Mouse (Mus musculus) embryonic facial prominence, embryonic 10.5 days (tissue): Measurements from ENCODE around the gene Josd1. TPM values are rescaled to one million over a fixed set of nuclear protein-coding genes. Genes with fewer than 3 reads are reported as not detected.

Experiments
- DNase-seq: peaks from one replicate; pipeline ENCODE4 v3.0.0-alpha.2; 2017; ENCODE audit warnings: low spot score
- H3K27ac ChIP-seq: fragments of 300-500 bp; sonication (generic); replicated peaks from 2 replicates; pipeline ENCODE4 v1.5.1; 2016; ENCODE audit warnings: mild to moderate bottlenecking
- H3K27me3 ChIP-seq: fragments of 300-500 bp; sonication (generic); replicated peaks from 2 replicates; pipeline ENCODE4 v1.6.1; 2016; ENCODE audit warnings: low read depth, mild to moderate bottlenecking; ENCODE audit not compliant: poor library complexity, severe bottlenecking
- H3K36me3 ChIP-seq: fragments of 300-500 bp; sonication (generic); replicated peaks from 2 replicates; pipeline ENCODE4 v1.6.1; 2016; ENCODE audit warnings: mild to moderate bottlenecking, moderate library complexity
- H3K4me1 ChIP-seq: fragments of 300-500 bp; sonication (generic); 2 replicates; pipeline ENCODE4 v1.6.1; 2016
- H3K4me3 ChIP-seq: fragments of 300-500 bp; sonication (generic); 2 replicates; pipeline ENCODE4 v1.5.1; 2016; ENCODE audit warnings: mild to moderate bottlenecking, moderate library complexity
- H3K9me3 ChIP-seq: fragments of 300-500 bp; sonication (generic); 2 replicates; pipeline ENCODE4 v1.6.1; 2016; ENCODE audit warnings: mild to moderate bottlenecking
- WGBS: fragments of 180-500 bp; shearing (Covaris S2); methylation state at CpG from one replicate; pipeline ENCODE4 v1.1.7; 2016; 5-methylcytosine and 5-hydroxymethylcytosine counted together
- polyA plus RNA-seq: library from polyadenylated mRNA; unstranded; fragments of >200 nt; fragmentation: Nextera tagmentation; extraction: Ambion mirVana; gene quantifications from 2 replicates; pipeline ENCODE4 v1.2.1, GENCODE M21; 2016

Gene Josd1
- 22.9 and 23.9 TPM in 2 replicates for polyA plus RNA-seq

DNA sequence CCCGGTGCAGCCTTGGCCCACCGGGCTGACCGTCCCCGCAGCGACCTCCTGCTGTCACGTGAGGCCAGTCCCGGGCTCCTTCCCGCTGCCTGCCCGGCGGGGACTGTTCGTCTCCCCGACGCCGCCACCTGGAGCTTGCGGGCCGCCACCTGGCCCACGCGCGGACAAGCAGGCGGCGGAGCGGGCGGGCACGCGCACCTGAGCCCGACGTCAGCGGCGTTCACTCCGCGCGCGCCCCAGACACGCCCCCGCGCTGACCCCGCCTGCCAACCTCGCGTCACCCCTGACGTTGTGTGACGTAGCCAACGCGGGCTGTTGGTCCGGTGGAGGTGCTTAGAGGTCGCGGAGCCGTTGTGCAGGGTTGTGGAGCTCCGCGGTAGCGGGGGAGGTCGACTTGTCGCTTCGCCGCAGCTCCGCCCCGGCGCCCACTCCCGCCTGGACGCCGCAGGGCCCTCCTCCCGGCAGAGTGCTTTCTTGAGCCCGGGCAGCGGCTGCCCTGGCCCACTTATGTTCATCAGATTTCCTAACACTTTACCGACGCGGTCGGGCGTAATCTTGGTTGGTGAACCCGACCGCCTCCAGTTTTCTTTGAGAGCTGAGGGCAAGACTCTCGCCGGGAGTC lies at the start of gene Josd1:
TSS of gene Josd1 (minus strand) at position 274 of the 622 bp plus-strand sequence.
- H3K27ac ChIP-seq: peak within 1 kb of the TSS; percentile 94
- no peaks in the 10 kb centered on the region for H3K27me3 ChIP-seq
- peak within 1 kb of the TSS; percentile 95 for H3K4me3 ChIP-seq
- peaks cover 15% of the 10 kb centered on the region; the same call in 1 of the 2 replicates for H3K36me3 ChIP-seq
- DNase-seq: peak; percentile 96
- H3K4me1 ChIP-seq: peaks cover 76% of the 10 kb centered on the region
- no peaks in the 10 kb centered on the region for H3K9me3 ChIP-seq
- under 1% methylated on average over 72 of the region's 72 CpGs for WGBS

DNA sequence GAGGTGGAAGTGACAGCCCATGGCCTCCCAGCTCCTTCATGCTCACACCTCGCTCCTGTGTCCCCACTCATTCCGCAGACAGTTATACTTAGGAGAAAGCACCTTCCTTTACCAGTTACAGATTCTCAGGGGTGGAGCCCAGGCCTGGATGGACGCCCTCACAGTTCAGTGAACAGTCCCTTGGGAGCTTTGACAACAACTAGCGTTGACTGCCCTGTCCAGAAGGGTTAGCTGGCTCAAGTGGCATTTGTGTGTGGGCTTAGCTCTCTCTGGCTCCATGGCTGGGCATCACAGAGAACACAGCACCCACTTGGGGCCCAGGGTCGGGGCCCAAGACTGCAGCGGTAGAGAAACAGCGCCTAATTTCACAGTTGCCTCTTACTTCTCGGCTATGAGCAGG lies 46.6 kb upstream of the Josd1 start:
- Histone ChIP-seq H3K4me1 (peaks cover 18% of the 10 kb centered on the region), H3K36me3 (peaks cover 91% of the 10 kb centered on the region), H3K27me3 (no peaks in the 10 kb centered on the region), H3K9me3 (no peaks in the 10 kb centered on the region), H3K27ac (no peak overlapping the region), H3K4me3 (no peak overlapping the region)
- no peak for DNase-seq
- WGBS: 88% methylated on average over 8 of the region's 8 CpGs

DNA sequence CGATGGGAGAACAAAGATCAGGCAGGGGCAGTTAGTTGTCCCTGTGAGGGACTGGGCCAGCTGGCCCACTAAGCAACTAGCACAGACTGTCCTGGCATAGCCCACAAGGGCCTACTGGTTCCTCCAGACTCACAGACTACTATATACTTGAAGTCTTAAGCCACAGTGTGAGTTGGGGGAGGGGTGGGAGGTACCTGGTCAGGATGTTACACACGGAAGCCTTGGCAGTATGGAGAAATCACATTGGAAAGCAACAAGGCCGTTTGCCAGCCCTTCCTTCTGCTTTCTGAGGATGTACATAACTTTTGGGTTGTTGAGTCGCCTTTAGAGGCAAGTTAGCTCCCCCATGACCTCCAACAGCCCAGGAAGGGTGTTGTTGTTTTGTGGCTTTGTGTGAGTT lies 45.9 kb upstream of the Josd1 start:
- 78% methylated on average over 4 of the region's 4 CpGs for WGBS
- Histone ChIP-seq H3K27me3 (no peaks in the 10 kb centered on the region), H3K36me3 (peaks cover 91% of the 10 kb centered on the region)

DNA sequence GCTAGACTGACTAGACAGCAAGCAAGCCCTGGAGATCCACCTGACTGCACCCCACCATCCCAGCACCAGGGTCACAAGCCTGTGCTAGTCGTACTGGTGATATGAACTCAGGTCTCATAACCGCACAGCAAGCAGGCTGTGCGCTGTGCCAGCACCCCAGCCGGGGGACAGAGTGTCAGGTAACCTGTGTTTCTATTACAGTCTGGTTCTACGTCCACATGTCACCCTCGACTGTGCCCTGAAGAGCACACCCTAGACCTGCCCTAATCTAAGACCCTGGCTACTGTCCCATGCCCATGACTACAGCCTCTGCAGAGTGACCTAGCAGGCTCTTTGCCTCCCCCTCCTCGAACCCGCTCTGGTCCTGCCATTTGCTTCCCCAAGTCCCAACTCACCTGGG lies 45.5 kb upstream of the Josd1 start:
- Histone ChIP-seq H3K4me1 (peaks cover 8% of the 10 kb centered on the region), H3K27me3 (no peaks in the 10 kb centered on the region), H3K4me3 (no peak overlapping the region), H3K36me3 (peaks cover 91% of the 10 kb centered on the region), H3K27ac (no peak overlapping the region), H3K9me3 (no peaks in the 10 kb centered on the region)
- no peak for DNase-seq
- 93% methylated on average over 8 of the region's 8 CpGs for WGBS

More for the DNA sequence above, 45.9 kb upstream of the Josd1 start:
- Histone ChIP-seq H3K9me3 (no peaks in the 10 kb centered on the region), H3K4me3 (no peak overlapping the region), H3K4me1 (peaks cover 11% of the 10 kb centered on the region), H3K27ac (no peak overlapping the region)
- no peak for DNase-seq

DNA sequence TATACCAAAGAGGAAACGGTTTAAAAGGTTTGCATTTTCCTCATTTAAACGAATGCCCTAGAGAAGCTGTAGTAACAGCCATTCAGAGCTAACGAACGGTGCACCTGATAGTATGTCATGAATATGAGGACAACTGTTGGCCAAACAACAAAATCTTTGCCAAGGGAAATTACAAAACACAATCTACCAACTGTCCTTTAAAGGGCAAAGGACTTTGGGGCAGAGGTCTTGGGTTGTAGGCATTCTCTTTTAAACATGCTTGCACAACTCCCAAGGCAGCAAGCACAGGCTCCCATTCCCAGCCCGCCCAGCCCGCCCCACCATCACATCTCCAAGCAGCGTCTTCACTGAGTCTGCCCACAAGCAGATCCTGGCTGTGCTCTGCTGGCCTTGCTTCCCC lies 43.8 kb upstream of the Josd1 start:
- Histone ChIP-seq H3K27ac (no peak overlapping the region), H3K36me3 (peaks cover 91% of the 10 kb centered on the region), H3K9me3 (no peaks in the 10 kb centered on the region), H3K4me3 (no peak overlapping the region), H3K27me3 (no peaks in the 10 kb centered on the region), H3K4me1 (peaks cover 8% of the 10 kb centered on the region)
- 85% methylated on average over 7 of the region's 7 CpGs for WGBS
- DNase-seq: no peak

DNA sequence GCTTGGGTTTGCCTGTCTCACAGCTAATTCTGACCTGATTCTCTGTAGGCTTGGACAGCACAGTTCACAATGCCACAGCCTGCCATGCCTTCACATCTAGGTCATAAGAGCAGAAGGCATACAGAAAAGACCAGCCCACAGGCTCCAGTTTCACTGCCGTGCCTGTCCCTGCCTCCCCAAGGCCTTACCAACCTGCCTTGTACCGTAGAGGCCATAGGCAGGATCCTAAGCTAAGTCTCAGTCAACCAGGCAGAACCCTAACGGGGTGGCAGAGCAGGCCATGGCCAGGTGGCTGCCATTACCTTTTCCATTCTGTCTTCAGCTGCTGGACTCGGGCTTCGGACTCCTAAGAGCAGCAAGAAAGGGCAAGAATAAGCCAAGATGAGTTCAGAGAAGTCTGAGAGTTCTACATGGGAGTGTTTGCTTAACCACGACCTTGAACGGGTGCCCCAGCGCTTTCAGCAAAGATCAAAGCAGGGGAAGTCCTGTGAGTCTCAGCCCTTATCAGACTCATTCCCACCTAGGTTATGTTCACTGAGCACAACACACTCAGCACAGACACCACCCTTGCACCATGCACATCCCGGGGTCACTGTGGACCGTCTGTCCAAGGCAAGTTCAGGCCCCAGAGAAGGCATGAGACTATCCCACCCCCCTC lies 41.1 kb upstream of the Josd1 start:
- DNase-seq: no peak
- Histone ChIP-seq H3K9me3 (no peaks in the 10 kb centered on the region), H3K4me1 (no peaks in the 10 kb centered on the region), H3K27ac (no peak overlapping the region), H3K27me3 (no peaks in the 10 kb centered on the region), H3K36me3 (peaks cover 94% of the 10 kb centered on the region), H3K4me3 (no peak overlapping the region)
- 91% methylated on average over 10 of the region's 10 CpGs for WGBS

DNA sequence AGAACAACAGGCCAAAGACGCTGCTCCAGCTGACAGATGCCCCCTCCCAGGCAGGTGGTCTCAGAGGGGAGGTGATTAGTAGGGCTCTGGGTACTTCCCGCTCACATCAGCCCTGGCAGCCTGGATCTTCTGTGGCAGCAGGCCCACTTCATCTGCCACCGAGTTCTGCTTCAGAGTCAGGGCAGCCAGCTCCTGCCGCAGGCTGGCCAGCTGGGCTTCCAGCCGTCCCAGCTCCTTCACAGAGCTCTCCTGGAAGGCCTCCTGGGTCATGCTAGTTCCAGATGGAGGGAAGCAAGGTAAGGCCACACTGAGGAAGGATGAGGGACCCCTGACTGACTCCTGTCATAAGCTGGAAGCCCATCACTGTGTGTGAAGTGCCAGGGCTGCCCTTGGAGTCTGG lies 40.6 kb upstream of the Josd1 start:
- no peaks in the 10 kb centered on the region for H3K9me3 ChIP-seq
- no peak for DNase-seq
- peaks cover 94% of the 10 kb centered on the region for H3K36me3 ChIP-seq
- H3K27me3 ChIP-seq: no peaks in the 10 kb centered on the region
- H3K4me3 ChIP-seq: no peak overlapping the region
- H3K27ac ChIP-seq: no peak overlapping the region
- WGBS: 75% methylated on average over 5 of the region's 5 CpGs
- no peaks in the 10 kb centered on the region for H3K4me1 ChIP-seq

DNA sequence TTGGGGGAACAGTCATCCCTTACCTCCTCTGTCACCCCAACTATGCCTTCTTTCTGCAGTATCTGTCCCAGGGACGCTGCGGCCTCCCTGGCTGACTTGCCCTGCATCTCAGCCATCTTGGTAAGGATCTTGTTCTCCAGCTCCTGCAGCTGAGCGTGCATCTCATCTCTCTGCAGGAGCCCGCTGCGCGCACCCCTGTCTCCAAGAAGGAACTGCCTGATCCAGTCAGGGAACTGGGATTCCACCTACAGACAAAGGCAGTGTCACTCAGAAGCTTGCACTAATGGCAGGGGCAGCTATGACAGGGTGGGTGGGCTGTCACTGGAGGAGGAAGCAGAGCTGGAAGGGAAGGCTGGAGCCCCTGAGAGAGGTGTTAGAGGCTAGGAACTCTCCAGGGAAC lies 40.1 kb upstream of the Josd1 start:
- Histone ChIP-seq H3K27me3 (no peaks in the 10 kb centered on the region), H3K9me3 (no peaks in the 10 kb centered on the region), H3K4me3 (no peak overlapping the region), H3K4me1 (no peaks in the 10 kb centered on the region), H3K36me3 (peaks cover 94% of the 10 kb centered on the region), H3K27ac (no peak overlapping the region)
- DNase-seq: no peak
- WGBS: 82% methylated on average over 6 of the region's 6 CpGs

DNA sequence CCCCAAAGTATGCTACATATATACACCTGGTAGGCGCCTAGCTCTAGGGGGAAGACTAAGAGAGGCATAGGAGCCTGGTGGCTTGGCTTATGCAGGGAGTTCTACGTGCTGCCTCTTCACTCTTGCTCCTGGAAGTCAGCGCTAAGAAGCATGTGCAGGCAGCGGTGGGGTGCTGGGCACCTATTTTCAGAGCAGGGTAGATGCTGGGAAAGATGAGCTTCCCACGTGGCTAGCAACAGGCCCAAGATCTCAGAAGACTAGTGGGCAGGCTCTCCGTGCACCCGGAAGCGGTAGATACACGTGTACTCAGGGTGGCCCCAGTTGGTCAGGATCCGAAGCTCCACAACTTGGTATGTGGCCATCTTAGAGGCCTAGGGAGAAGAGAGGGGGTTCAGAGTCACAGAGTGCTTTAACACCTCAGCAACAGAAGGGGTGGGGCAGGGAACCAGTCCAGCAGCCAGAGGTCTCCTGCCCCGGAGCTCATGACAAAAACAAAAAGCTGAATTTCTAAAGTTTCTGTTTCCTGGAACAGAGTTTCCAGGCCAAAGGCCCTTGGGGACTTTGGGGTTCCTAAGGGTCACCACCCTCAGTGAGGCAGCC lies 37.6 kb upstream of the Josd1 start:
- peaks cover 90% of the 10 kb centered on the region for H3K36me3 ChIP-seq

DNA sequence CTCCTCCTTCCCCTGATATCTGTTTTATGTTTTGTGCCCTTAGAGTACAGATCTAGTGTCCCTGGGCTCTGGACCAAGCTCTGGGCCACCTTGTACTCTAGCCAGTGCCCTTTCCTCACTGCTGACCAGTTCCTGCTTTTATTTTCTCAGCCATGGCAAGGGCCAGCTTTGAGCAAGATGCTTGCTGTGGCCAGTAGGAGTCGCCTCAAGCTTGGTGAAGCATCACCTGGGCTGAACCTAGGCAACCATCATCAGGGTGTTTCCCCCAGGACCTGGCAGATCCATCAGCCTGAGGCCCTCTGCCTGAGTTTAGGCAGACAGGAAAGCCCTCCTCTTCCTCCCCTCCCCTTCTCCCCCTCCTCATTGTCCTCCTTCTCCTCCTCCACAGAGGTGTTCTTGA lies 35.7 kb upstream of the Josd1 start:
- WGBS: 32% methylated on average over 1 of the region's 1 CpGs
- Histone ChIP-seq H3K9me3 (no peaks in the 10 kb centered on the region), H3K27ac (no peak overlapping the region), H3K4me3 (no peak overlapping the region), H3K36me3 (peaks cover 91% of the 10 kb centered on the region), H3K4me1 (peaks cover 11% of the 10 kb centered on the region), H3K27me3 (no peaks in the 10 kb centered on the region)
- peak; percentile 26 for DNase-seq

More for the DNA sequence above, 37.6 kb upstream of the Josd1 start:
- H3K4me1 ChIP-seq: peaks cover 11% of the 10 kb centered on the region
- 91% methylated on average over 11 of the region's 11 CpGs for WGBS
- H3K27ac ChIP-seq: no peak overlapping the region
- DNase-seq: no peak
- H3K27me3 ChIP-seq: no peaks in the 10 kb centered on the region
- H3K4me3 ChIP-seq: no peak overlapping the region
- no peaks in the 10 kb centered on the region for H3K9me3 ChIP-seq

DNA sequence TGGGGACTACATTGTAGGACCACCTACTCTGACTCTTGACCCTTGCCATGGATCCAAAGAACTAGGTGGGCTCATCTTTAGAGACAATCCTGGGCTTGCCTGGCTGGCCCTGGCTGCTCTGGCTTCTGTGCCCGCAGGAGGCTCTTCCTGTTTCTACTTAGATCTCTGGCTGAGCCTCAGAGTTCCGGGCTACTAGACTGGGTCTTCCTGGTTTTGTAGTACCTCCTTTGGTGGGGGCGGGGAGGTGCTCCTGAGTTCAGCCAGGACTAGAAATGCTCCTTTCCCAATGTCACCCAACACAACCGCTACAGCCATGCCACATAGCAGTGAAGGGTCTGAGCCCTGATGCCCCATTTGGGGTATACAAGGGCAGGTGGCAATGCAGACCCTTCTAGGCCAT lies 33.1 kb upstream of the Josd1 start:
- H3K4me1 ChIP-seq: peaks cover 11% of the 10 kb centered on the region
- no peak overlapping the region for H3K4me3 ChIP-seq
- H3K9me3 ChIP-seq: no peaks in the 10 kb centered on the region
- peaks cover 91% of the 10 kb centered on the region for H3K36me3 ChIP-seq
- H3K27ac ChIP-seq: 0 out of 2 replicates have a peak overlapping the region, but pooled peaks have one; percentile 14
- DNase-seq: no peak
- H3K27me3 ChIP-seq: no peaks in the 10 kb centered on the region
- WGBS: 82% methylated on average over 4 of the region's 4 CpGs

DNA sequence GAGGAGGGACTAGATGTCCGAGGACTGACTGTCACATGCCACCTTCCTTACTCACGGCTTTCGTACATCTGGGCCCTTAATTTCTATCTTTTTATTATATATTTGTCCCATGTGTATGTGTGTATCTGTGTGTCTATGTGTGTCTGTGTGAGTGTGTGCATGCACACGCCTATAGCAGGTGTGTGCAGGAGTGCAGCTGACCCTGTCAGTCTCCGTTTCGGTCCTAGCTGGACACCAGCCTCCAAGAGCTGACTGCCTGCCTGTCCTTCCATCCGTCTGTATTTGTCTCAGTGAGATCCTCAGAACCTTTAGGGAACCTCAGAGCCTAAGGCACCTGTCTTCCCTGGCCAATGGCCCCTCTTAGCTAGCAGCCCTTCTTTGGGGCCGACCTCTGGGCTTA lies 32.5 kb upstream of the Josd1 start:
- WGBS: 87% methylated on average over 8 of the region's 8 CpGs
- DNase-seq: no peak
- peaks cover 91% of the 10 kb centered on the region for H3K36me3 ChIP-seq
- H3K27ac ChIP-seq: no peak overlapping the region
- H3K27me3 ChIP-seq: no peaks in the 10 kb centered on the region
- no peaks in the 10 kb centered on the region for H3K9me3 ChIP-seq
- H3K4me1 ChIP-seq: peaks cover 11% of the 10 kb centered on the region
- no peak overlapping the region for H3K4me3 ChIP-seq

DNA sequence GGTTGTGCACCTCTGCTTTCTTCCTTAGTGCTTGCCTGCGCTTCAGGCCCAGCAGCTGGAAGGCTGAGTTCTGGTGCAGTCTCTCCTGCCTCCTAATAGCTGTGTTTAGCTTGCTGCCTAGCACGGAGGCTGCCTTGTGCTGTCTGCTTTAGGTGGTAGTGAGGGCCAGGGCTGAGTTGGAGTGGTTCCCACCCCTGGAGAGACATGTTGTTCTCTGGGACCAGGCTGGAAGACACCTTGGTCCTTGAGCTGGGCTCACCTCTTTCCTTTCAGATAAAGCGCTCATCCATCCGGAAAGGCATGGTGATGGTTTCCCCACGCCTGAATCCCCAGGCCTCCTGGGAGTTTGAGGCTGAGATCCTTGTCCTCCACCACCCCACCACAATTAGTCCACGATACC lies 29.0 kb upstream of the Josd1 start:
- Histone ChIP-seq H3K9me3 (no peaks in the 10 kb centered on the region), H3K27me3 (no peaks in the 10 kb centered on the region), H3K27ac (no peak overlapping the region), H3K4me1 (peaks cover 11% of the 10 kb centered on the region), H3K4me3 (no peak overlapping the region), H3K36me3 (peaks cover 98% of the 10 kb centered on the region)
- WGBS: 91% methylated on average over 6 of the region's 6 CpGs
- no peak for DNase-seq
